Mouse (Mus musculus) small intestine, adult 2 months (tissue): ENCODE data around the gene Picalm. TPM values are rescaled to one million over a fixed set of nuclear protein-coding genes. Genes with fewer than 3 reads are reported as not detected.

ENCODE experiments used
- H3K27ac ChIP-seq: fragments of 200-500 bp; 2 replicates; pipeline ENCODE4 v1.5.1; 2012; ENCODE audit warnings: low read depth, low read length, control low read depth, inconsistent platforms; ENCODE audit not compliant: insufficient read depth
- H3K27me3 ChIP-seq: fragments of 200-500 bp; 2 replicates; pipeline ENCODE4 v1.6.1; 2012; ENCODE audit warnings: mild to moderate bottlenecking, moderate library complexity, low read length, inconsistent platforms; ENCODE audit not compliant: control insufficient read depth, insufficient read depth
- H3K36me3 ChIP-seq: fragments of 200-500 bp; 2 replicates; pipeline ENCODE4 v1.6.1; 2012; ENCODE audit warnings: mild to moderate bottlenecking, low read length, control low read depth, inconsistent platforms; ENCODE audit not compliant: control insufficient read depth, insufficient read depth
- H3K4me1 ChIP-seq: fragments of 200-500 bp; 2 replicates; pipeline ENCODE4 v1.6.1; 2012; ENCODE audit warnings: low read length, inconsistent platforms, mixed read lengths; ENCODE audit not compliant: control insufficient read depth, insufficient read depth, insufficient read length
- H3K4me3 ChIP-seq: fragments of 200-500 bp; 2 replicates; pipeline ENCODE4 v1.5.1; 2012; ENCODE audit warnings: low read depth, mild to moderate bottlenecking, control low read depth, inconsistent platforms, low read length, moderate library complexity
- CTCF ChIP-seq: fragments of 200-500 bp; IDR thresholded peaks from 2 replicates; pipeline ENCODE4 v1.5.1; 2012; ENCODE audit warnings: low read depth, mild to moderate bottlenecking, control low read depth, inconsistent platforms, low read length, moderate library complexity, mixed read lengths; ENCODE audit not compliant: insufficient replicate concordance, insufficient read length; ENCODE audit errors: extremely low read depth
- POLR2A ChIP-seq: fragments of 200-500 bp; IDR thresholded peaks from 2 replicates; pipeline ENCODE4 v1.6.1; 2012; ENCODE audit warnings: low read depth, mild to moderate bottlenecking, control low read depth, inconsistent platforms, low read length, moderate library complexity
- WGBS: fragments of 180-500 bp; shearing (Covaris S2); methylation state at CpG from one replicate; pipeline ENCODE4 v1.1.7; 2018; 5-methylcytosine and 5-hydroxymethylcytosine counted together
- polyA plus RNA-seq: library from polyadenylated mRNA; depleted of rRNA; stranded (reverse); fragments of >200 nt; gene quantifications from 2 replicates; pipeline ENCODE4 v1.2.3, GENCODE M21; 2012

Picalm gene
- polyA plus RNA-seq, 1 experiment: 36.3 TPM

GRCm38 (mm10) chr7:90131831-90132241 lies 1.8 kb downstream of the Picalm start:
- Histone ChIP-seq H3K4me1 (peaks cover 3% of the 10 kb centered on the region; the same call in 1 of the 2 replicates), H3K4me3 (peak overlapping the region; percentile 31; the same call in 1 of the 2 replicates), H3K27me3 (no peaks in the 10 kb centered on the region), H3K27ac (peak overlapping the region; percentile 83), H3K36me3 (0 out of 2 replicates have a peak, but pooled peaks cover 3% of the 10 kb centered on the region)
- no peak for TF ChIP-seq CTCF
- TF ChIP-seq POLR2A: no peak
- WGBS: 2% methylated on average over 7 of the region's 7 CpGs

GRCm38 (mm10) chr7:90132322-90132721 lies 2.3 kb downstream of the Picalm start:
- peak overlapping the region; percentile 12; the same call in 1 of the 2 replicates for H3K4me3 ChIP-seq
- H3K36me3 ChIP-seq: 0 out of 2 replicates have a peak, but pooled peaks cover 4% of the 10 kb centered on the region
- H3K4me1 ChIP-seq: peaks cover 3% of the 10 kb centered on the region; the same call in 1 of the 2 replicates
- no peaks in the 10 kb centered on the region for H3K27me3 ChIP-seq
- TF ChIP-seq CTCF (no peak), POLR2A (no peak)
- H3K27ac ChIP-seq: peak overlapping the region; percentile 83
- 6% methylated on average over 3 of the region's 3 CpGs for WGBS

GRCm38 (mm10) chr7:90136736-90137135 lies 6.7 kb downstream of the Picalm start:
- WGBS: 30% methylated on average over 3 of the region's 3 CpGs
- H3K27me3 ChIP-seq: no peaks in the 10 kb centered on the region
- H3K4me1 ChIP-seq: peaks cover 7% of the 10 kb centered on the region; the same call in 1 of the 2 replicates
- H3K36me3 ChIP-seq: 0 out of 2 replicates have a peak, but pooled peaks cover 4% of the 10 kb centered on the region
- no peak for TF ChIP-seq CTCF
- TF ChIP-seq POLR2A: no peak
- H3K27ac ChIP-seq: no peak overlapping the region
- H3K4me3 ChIP-seq: no peak overlapping the region

- TF ChIP-seq POLR2A: no peak
- TF ChIP-seq CTCF: no peak
- no peaks in the 10 kb centered on the region for H3K27me3 ChIP-seq
- H3K36me3 ChIP-seq: 0 out of 2 replicates have a peak, but pooled peaks cover 4% of the 10 kb centered on the region
- no peak overlapping the region for H3K4me3 ChIP-seq
- 11% methylated on average over 4 of the region's 4 CpGs for WGBS
- H3K27ac ChIP-seq: no peak overlapping the region
- peaks cover 12% of the 10 kb centered on the region for H3K4me1 ChIP-seq
These were observed 8.3 kb downstream of the Picalm start for GRCm38 (mm10) chr7:90138359-90138758.

GRCm38 (mm10) chr7:90140290-90140689 lies 10.3 kb downstream of the Picalm start:
- H3K27ac ChIP-seq: no peak overlapping the region
- no peak overlapping the region for H3K4me3 ChIP-seq
- 5% methylated on average over 3 of the region's 3 CpGs for WGBS
- H3K4me1 ChIP-seq: peaks cover 14% of the 10 kb centered on the region
- H3K36me3 ChIP-seq: 0 out of 2 replicates have a peak, but pooled peaks cover 4% of the 10 kb centered on the region
- TF ChIP-seq POLR2A (no peak), CTCF (no peak)
- no peaks in the 10 kb centered on the region for H3K27me3 ChIP-seq

GRCm38 (mm10) chr7:90144275-90144674 lies 14.3 kb downstream of the Picalm start:
- Histone ChIP-seq H3K27ac (no peak overlapping the region), H3K4me3 (no peak overlapping the region), H3K4me1 (peaks cover 22% of the 10 kb centered on the region), H3K27me3 (no peaks in the 10 kb centered on the region), H3K36me3 (peaks cover 3% of the 10 kb centered on the region; the same call in 1 of the 2 replicates)
- 39% methylated on average over 2 of the region's 2 CpGs for WGBS
- TF ChIP-seq CTCF: no peak
- TF ChIP-seq POLR2A: no peak

- no peaks in the 10 kb centered on the region for H3K27me3 ChIP-seq
- no peak for TF ChIP-seq POLR2A
- TF ChIP-seq CTCF: no peak
- H3K4me3 ChIP-seq: no peak overlapping the region
- no peak overlapping the region for H3K27ac ChIP-seq
- H3K4me1 ChIP-seq: peaks cover 22% of the 10 kb centered on the region
- H3K36me3 ChIP-seq: peaks cover 4% of the 10 kb centered on the region; the same call in 1 of the 2 replicates
- WGBS: 26% methylated on average over 2 of the region's 2 CpGs
These were observed 15.0 kb downstream of the Picalm start for GRCm38 (mm10) chr7:90144971-90145370.

GRCm38 (mm10) chr7:90145376-90145775 lies 15.4 kb downstream of the Picalm start:
- TF ChIP-seq CTCF (no peak), POLR2A (no peak)
- Histone ChIP-seq H3K36me3 (peaks cover 4% of the 10 kb centered on the region; the same call in 1 of the 2 replicates), H3K4me3 (no peak overlapping the region), H3K27ac (no peak overlapping the region), H3K27me3 (no peaks in the 10 kb centered on the region), H3K4me1 (peaks cover 22% of the 10 kb centered on the region)
